Mouse (Mus musculus) lung, postnatal 0 days (tissue): ENCODE results near the gene Fryl. TPM values are rescaled to one million over a fixed set of nuclear protein-coding genes. Genes with fewer than 3 reads are reported as not detected.

Experiments
- ATAC-seq: fragments of 200-750 bp; cut with Nextera tagmentation; 2 replicates; pipeline ENCODE4 v1.8.0; 2017; ENCODE audit warnings: moderate library complexity
- DNase-seq: peaks from one replicate; pipeline ENCODE4 v3.0.0-alpha.2; 2016; ENCODE audit warnings: low spot score
- H3K27ac ChIP-seq: fragments of 300-500 bp; sonication (generic); 2 replicates; pipeline ENCODE4 v1.5.1; 2014; ENCODE audit warnings: antibody characterized with exemption, mild to moderate bottlenecking, low read length, mixed read lengths
- H3K27me3 ChIP-seq: fragments of 300-500 bp; sonication (generic); replicated peaks from 2 replicates; pipeline ENCODE4 v1.6.1; 2014; ENCODE audit warnings: low read length, mixed read lengths; ENCODE audit not compliant: insufficient read depth
- H3K36me3 ChIP-seq: fragments of 300-500 bp; sonication (generic); 2 replicates; pipeline ENCODE4 v1.6.1; 2014; ENCODE audit warnings: low read length, mixed read lengths; ENCODE audit not compliant: insufficient read depth
- H3K4me1 ChIP-seq: fragments of 300-500 bp; sonication (generic); 2 replicates; pipeline ENCODE4 v1.6.1; 2014; ENCODE audit warnings: antibody characterized with exemption, low read depth, low read length, mixed read lengths; ENCODE audit not compliant: insufficient read depth
- H3K4me2 ChIP-seq: fragments of 300-500 bp; sonication (generic); replicated peaks from 2 replicates; pipeline ENCODE4 v1.6.1; 2014; ENCODE audit warnings: low read depth, mild to moderate bottlenecking, low read length, moderate library complexity, mixed read lengths
- H3K4me3 ChIP-seq: fragments of 300-500 bp; sonication (generic); 2 replicates; pipeline ENCODE4 v1.5.1; 2014; ENCODE audit warnings: low read depth, low read length
- H3K9ac ChIP-seq: fragments of 300-500 bp; sonication (generic); replicated peaks from 2 replicates; pipeline ENCODE4 v1.6.1; 2014; ENCODE audit warnings: low read depth, mild to moderate bottlenecking
- H3K9me3 ChIP-seq: fragments of 300-500 bp; sonication (generic); 2 replicates; pipeline ENCODE4 v1.6.1; 2016; ENCODE audit warnings: low read length, mixed read lengths
- CTCF ChIP-seq: IDR thresholded peaks from 2 replicates; pipeline ENCODE4 v1.5.1; 2016; ENCODE audit warnings: antibody characterized with exemption, mild to moderate bottlenecking
- EP300 ChIP-seq: IDR thresholded peaks from 2 replicates; pipeline ENCODE4 v1.6.1; 2016; ENCODE audit warnings: antibody characterized with exemption, mild to moderate bottlenecking, control low read depth
- WGBS: fragments of 180-500 bp; shearing (Covaris S2); extraction: QIAGEN DNeasy Blood & Tissue Kit; methylation state at CpG from one replicate; pipeline ENCODE4 v1.1.7; 2014; 5-methylcytosine and 5-hydroxymethylcytosine counted together
- polyA plus RNA-seq: library from polyadenylated mRNA; unstranded; fragments of >200 nt; fragmentation: Nextera tagmentation; extraction: Ambion mirVana; gene quantifications from 2 replicates; pipeline ENCODE4 v1.2.1, GENCODE M21; 2015

The Fryl gene
- polyA plus RNA-seq, 1 experiment from 2014 or later: 20.9 TPM

- TF ChIP-seq CTCF: peak; percentile 38
- no peak for TF ChIP-seq EP300
- ATAC-seq (no peak), DNase-seq (peak; percentile 21)
- WGBS: 70% methylated on average over 5 of the region's 5 CpGs
- no peak overlapping the region for H3K9ac ChIP-seq
- peaks cover 28% of the 10 kb centered on the region for H3K36me3 ChIP-seq
- no peak overlapping the region for H3K4me2 ChIP-seq
- no peaks in the 10 kb centered on the region for H3K9me3 ChIP-seq
- H3K4me3 ChIP-seq: no peak overlapping the region
- H3K27me3 ChIP-seq: no peaks in the 10 kb centered on the region
- no peak overlapping the region for H3K27ac ChIP-seq
- no peaks in the 10 kb centered on the region for H3K4me1 ChIP-seq
These were observed 283.5 kb downstream of the Fryl start for GRCm38 (mm10) chr5:72972934-72973333.

DNA sequence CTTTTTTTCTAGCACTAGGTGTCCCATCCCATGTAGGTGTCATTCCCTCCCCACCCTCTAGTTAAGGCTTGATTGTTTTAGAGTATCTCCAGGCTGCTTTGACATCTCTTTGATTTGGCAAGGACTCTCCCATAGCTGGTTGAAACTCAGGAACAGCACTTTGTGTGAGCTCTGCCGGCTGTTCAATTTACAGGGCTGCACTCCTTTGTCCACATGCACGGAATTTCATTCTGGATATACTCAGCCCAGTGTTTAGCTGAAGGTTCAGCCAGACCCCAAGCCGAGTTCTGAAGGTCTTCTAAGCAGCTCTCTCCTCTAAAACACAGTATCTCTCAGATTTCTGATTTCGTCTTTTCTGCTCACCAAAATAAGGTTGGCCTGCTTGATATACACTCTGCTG, 284.0 kb downstream of the Fryl start:
- Histone ChIP-seq H3K36me3 (peaks cover 27% of the 10 kb centered on the region), H3K4me1 (no peaks in the 10 kb centered on the region), H3K4me2 (no peak overlapping the region), H3K27me3 (no peaks in the 10 kb centered on the region), H3K9me3 (no peaks in the 10 kb centered on the region), H3K9ac (no peak overlapping the region), H3K4me3 (no peak overlapping the region), H3K27ac (no peak overlapping the region)
- ATAC-seq (no peak), DNase-seq (no peak)
- 81% methylated on average over 4 of the region's 4 CpGs for WGBS
- TF ChIP-seq CTCF: no peak
- no peak for TF ChIP-seq EP300

Other genes with a start within 250 kb of the Fryl start
- 0.27 and 0.44 TPM in 2 replicates for gene Slc10a4, start 249.7 kb downstream of the Fryl start, polyA plus RNA-seq
- 177 and 179 TPM in 2 replicates for gene Ociad1, start 36.2 kb upstream of the Fryl start, polyA plus RNA-seq
- gene Ociad2, start 84.4 kb upstream of the Fryl start, polyA plus RNA-seq: 35.9 and 47.2 TPM in 2 replicates
- gene Cwh43, start 149.5 kb upstream of the Fryl start, polyA plus RNA-seq: 0.08 TPM in 1 of 2 replicates, not detected in the other
- gene Dcun1d4, start 224.4 kb upstream of the Fryl start, polyA plus RNA-seq: 13.7 and 14.7 TPM in 2 replicates